Mouse (Mus musculus) central nervous system, embryonic 18 days (tissue): ENCODE results near the gene Cnot11. TPM values are rescaled to one million over a fixed set of nuclear protein-coding genes. Genes with fewer than 3 reads are reported as not detected.

Experiments used
- polyA plus RNA-seq: library from polyadenylated mRNA; depleted of rRNA; stranded (reverse); fragments of >200 nt; gene quantifications from 2 replicates; pipeline ENCODE4 v1.2.3, GENCODE M21; 2012; rRNA removed

Cnot11 gene
- polyA plus RNA-seq, result 20.4 and 20.7 TPM in 2 replicates

GRCm38 (mm10) chr1:39534831-39535230 lies at the start of gene Cnot11:
Cnot11 (plus strand) TSS chr1:39534992.

GRCm38 (mm10) chr1:39577253-39577705 lies 42.5 kb downstream of the Cnot11 start, which contains the start of gene Rnf149:
Rnf149 (minus strand) TSS chr1:39577405.

Other genes starting within 250 kb of the Cnot11 start
- 1,715 and 1,749 TPM in 2 replicates for gene Rpl31, start 167.2 kb upstream of the Cnot11 start, polyA plus RNA-seq
- 18.8 and 19.2 TPM in 2 replicates for gene Tbc1d8, start 56.2 kb upstream of the Cnot11 start, polyA plus RNA-seq
- gene Rnf149, start 42.4 kb downstream of the Cnot11 start, polyA plus RNA-seq, result 20.0 and 22.2 TPM in 2 replicates
- 5.3 and 5.4 TPM in 2 replicates for gene Creg2, start 116.5 kb downstream of the Cnot11 start, polyA plus RNA-seq
- 0.16 and 0.23 TPM in 2 replicates for gene Rfx8, start 186.0 kb downstream of the Cnot11 start, polyA plus RNA-seq